Mouse (Mus musculus): ENCODE results near the gene Pmis2. TPM values are rescaled to one million over a fixed set of nuclear protein-coding genes. Genes with fewer than 3 reads are reported as not detected.

Gene Pmis2
- polyA plus RNA-seq, 1 experiment from 2014 or later, result not detected

DNA sequence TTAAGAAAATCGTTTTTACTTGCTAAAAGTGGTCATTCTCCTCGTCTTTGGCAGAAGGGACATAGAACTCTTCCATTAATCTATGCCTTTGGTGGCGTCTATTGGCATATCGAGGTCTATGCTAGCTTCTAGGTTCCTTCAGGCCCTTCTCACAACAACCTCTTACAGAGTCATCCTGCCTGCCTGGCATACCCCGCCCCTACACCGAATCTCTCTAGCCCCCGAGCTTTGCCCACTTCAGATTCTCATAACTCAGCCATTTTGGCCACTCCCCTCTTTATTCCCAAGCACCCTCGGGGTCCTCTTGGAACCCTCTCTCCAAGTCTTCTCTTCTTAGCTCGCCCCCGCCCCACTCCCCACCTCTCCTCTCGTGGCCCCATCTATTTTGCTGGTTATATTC lies 6.1 kb downstream of the Pmis2 start:
- peaks cover 3 to 11% of the 10 kb centered on the region in 2 experiments; a peak in 3 of 4 replicates for H3K4me1 ChIP-seq (ENCODE audit: control insufficient read depth in 2 of 2, insufficient read depth in 2 of 2, low read length in 2 of 2)
- H3K4me2 ChIP-seq (ENCODE audit: low read length), result peak overlapping the region; percentile 91
- 7% methylated on average over 11 of the region's 11 CpGs for WGBS
- no peaks in the 10 kb centered on the region for H3K9me3 ChIP-seq (ENCODE audit: control insufficient read depth, low read length)
- H3K36me3 ChIP-seq (ENCODE audit: control insufficient read depth, insufficient read depth, low read length), result peaks cover 24% of the 10 kb centered on the region
- H3K27me3 ChIP-seq (ENCODE audit: control insufficient read depth, insufficient read depth, low read length), result no peaks in the 10 kb centered on the region
- peak overlapping the region; percentile 78 for H3K9ac ChIP-seq (ENCODE audit: low read length)
- ATAC-seq (ENCODE audit: insufficient number of reproducible peaks, insufficient read depth, low FRiP score, low read depth), result no peak
- H3K4me3 ChIP-seq (ENCODE audit: control insufficient read depth in 1 of 2, insufficient read depth in 1 of 2, low read depth in 1 of 2, low read length in 2 of 2), result peak overlapping the region; percentile 59 to 82
- no peak overlapping the region; a peak in 1 of 4 replicates for H3K27ac ChIP-seq (replicated peaks in 1 of 2; ENCODE audit: control insufficient read depth in 1 of 2, insufficient read depth in 1 of 2, low read depth in 2 of 2, low read length in 2 of 2)

DNA sequence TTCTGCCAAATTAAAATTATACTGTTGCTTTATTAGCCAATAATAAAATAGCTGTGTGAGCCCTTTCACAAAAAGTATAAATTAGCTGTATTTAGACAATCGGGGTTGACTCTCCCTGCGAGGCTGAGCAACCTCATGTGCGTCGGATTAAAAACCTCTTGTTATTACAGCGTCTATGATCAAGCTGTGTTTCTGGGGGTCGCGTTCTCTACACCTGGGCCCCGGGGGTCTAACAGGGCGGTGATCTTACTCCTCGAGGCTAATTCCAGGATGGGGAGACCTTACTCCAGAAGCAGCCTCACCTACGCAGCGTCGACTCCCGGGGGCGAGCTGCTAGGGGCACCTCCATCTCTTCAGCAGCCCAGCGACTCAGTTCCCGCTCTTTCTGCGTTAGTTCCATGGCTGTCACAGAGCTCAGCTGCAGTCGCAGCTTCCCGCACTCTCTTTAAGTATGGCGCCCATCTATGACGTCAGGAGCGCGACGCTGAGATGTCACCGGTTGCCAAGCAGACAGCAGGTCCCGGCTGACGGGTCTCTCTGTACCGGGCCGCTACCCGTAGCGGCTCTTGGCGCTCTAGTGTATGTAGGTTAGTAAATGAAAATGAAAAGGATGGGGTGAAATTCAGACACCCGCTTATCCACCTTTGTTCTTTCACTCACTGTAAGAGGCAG lies 6.7 kb downstream of the Pmis2 start, which contains the start of gene Haus5:
TSS of gene Haus5 (minus strand) at position 466 of the 672 bp plus-strand sequence.
- 1% methylated on average over 34 of the region's 34 CpGs for WGBS
- peaks cover 3 to 11% of the 10 kb centered on the region in 2 experiments; a peak in 3 of 4 replicates for H3K4me1 ChIP-seq (ENCODE audit: control insufficient read depth in 2 of 2, insufficient read depth in 2 of 2, low read length in 2 of 2)
- peak within 1 kb of the TSS; percentile 59 to 82 for H3K4me3 ChIP-seq (ENCODE audit: control insufficient read depth in 1 of 2, insufficient read depth in 1 of 2, low read depth in 1 of 2, low read length in 2 of 2)
- H3K36me3 ChIP-seq (ENCODE audit: control insufficient read depth, insufficient read depth, low read length), result peaks cover 30% of the 10 kb centered on the region
- no peaks in the 10 kb centered on the region for H3K9me3 ChIP-seq (ENCODE audit: control insufficient read depth, low read length)
- H3K9ac ChIP-seq (ENCODE audit: low read length), result peak within 1 kb of the TSS; percentile 78
- H3K27me3 ChIP-seq (ENCODE audit: control insufficient read depth, insufficient read depth, low read length), result no peaks in the 10 kb centered on the region
- peak within 1 kb of the TSS; percentile 91 for H3K4me2 ChIP-seq (ENCODE audit: low read length)
- no peak within 1 kb of the TSS; a peak in 1 of 4 replicates for H3K27ac ChIP-seq (replicated peaks in 1 of 2; ENCODE audit: control insufficient read depth in 1 of 2, insufficient read depth in 1 of 2, low read depth in 2 of 2, low read length in 2 of 2)
- peak; percentile 81; the same call in 1 of the 2 replicates for ATAC-seq (ENCODE audit: insufficient number of reproducible peaks, insufficient read depth, low FRiP score, low read depth)

GRCm38 (mm10) chr7:30649591-30650540 lies 21.5 kb downstream of the Pmis2 start, which contains the start of gene Rbm42:
TSS of gene Rbm42 (minus strand) at chr7:30650317.
- Histone ChIP-seq H3K4me3 (ENCODE audit: control insufficient read depth in 1 of 2, insufficient read depth in 1 of 2, low read depth in 1 of 2, low read length in 2 of 2) (peak within 1 kb of the TSS; percentile 88 to 98), H3K27me3 (ENCODE audit: control insufficient read depth, insufficient read depth, low read length) (no peaks in the 10 kb centered on the region), H3K27ac (replicated peaks in 1 of 2; ENCODE audit: control insufficient read depth in 1 of 2, insufficient read depth in 1 of 2, low read depth in 2 of 2, low read length in 2 of 2) (peak within 1 kb of the TSS; percentile 8 to 70; a peak in 1 of 4 replicates), H3K36me3 (ENCODE audit: control insufficient read depth, insufficient read depth, low read length) (peaks cover 62% of the 10 kb centered on the region), H3K9me3 (ENCODE audit: control insufficient read depth, low read length) (no peaks in the 10 kb centered on the region), H3K4me1 (ENCODE audit: control insufficient read depth in 2 of 2, insufficient read depth in 2 of 2, low read length in 2 of 2) (peaks cover 0 to 9% of the 10 kb centered on the region in 2 experiments; a peak in 2 of 4 replicates), H3K9ac (ENCODE audit: low read length) (peak within 1 kb of the TSS; percentile 96), H3K4me2 (ENCODE audit: low read length) (peak within 1 kb of the TSS; percentile 96)
- 1% methylated on average over 59 of the region's 59 CpGs for WGBS
- peak; percentile 99 for ATAC-seq (ENCODE audit: insufficient number of reproducible peaks, insufficient read depth, low FRiP score, low read depth)

GRCm38 (mm10) chr7:30639083-30639482 lies 32.3 kb downstream of the Pmis2 start:
- no peak overlapping the region for H3K9ac ChIP-seq (ENCODE audit: low read length)
- H3K4me2 ChIP-seq (ENCODE audit: low read length), result no peak overlapping the region
- H3K27ac ChIP-seq (replicated peaks in 1 of 2; ENCODE audit: control insufficient read depth in 1 of 2, insufficient read depth in 1 of 2, low read depth in 2 of 2, low read length in 2 of 2), result peak overlapping the region; percentile 29 to 32; a peak in 2 of 4 replicates

DNA sequence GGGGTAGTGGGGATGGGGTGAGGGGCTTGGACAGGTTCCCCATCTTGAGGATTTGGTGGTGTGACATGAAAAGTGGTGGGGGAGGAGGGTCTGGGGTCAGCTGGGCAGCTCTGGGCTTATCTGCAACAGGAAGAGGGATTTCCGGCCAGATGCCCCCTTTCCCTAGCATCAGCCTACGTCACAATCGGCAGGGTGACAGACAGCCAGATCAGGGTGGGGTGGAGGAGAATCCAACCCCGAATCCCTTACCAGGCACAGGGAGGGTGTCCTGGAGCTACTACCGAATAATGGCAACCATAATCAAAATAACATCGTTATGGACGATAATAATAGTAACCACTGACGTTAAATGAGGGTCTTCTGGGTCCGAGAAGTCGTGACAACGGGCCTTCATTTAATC lies 35.0 kb downstream of the Pmis2 start:
- 15% methylated on average over 11 of the region's 11 CpGs for WGBS
- Histone ChIP-seq H3K9ac (ENCODE audit: low read length) (no peak overlapping the region), H3K36me3 (ENCODE audit: control insufficient read depth, insufficient read depth, low read length) (peaks cover 14% of the 10 kb centered on the region), H3K4me3 (ENCODE audit: control insufficient read depth in 1 of 2, insufficient read depth in 1 of 2, low read depth in 1 of 2, low read length in 2 of 2) (no peak overlapping the region), H3K27ac (replicated peaks in 1 of 2; ENCODE audit: control insufficient read depth in 1 of 2, insufficient read depth in 1 of 2, low read depth in 2 of 2, low read length in 2 of 2) (no peak overlapping the region), H3K4me1 (ENCODE audit: control insufficient read depth in 2 of 2, insufficient read depth in 2 of 2, low read length in 2 of 2) (peaks cover 18 to 19% of the 10 kb centered on the region in 2 experiments), H3K9me3 (ENCODE audit: control insufficient read depth, low read length) (no peaks in the 10 kb centered on the region), H3K4me2 (ENCODE audit: low read length) (peak overlapping the region; percentile 23; the same call in 1 of the 2 replicates), H3K27me3 (ENCODE audit: control insufficient read depth, insufficient read depth, low read length) (peaks cover 43% of the 10 kb centered on the region)
- no peak for ATAC-seq (ENCODE audit: insufficient number of reproducible peaks, insufficient read depth, low FRiP score, low read depth)

More at GRCm38 (mm10) chr7:30639083-30639482, 32.3 kb downstream of the Pmis2 start:
- Histone ChIP-seq H3K4me3 (ENCODE audit: control insufficient read depth in 1 of 2, insufficient read depth in 1 of 2, low read depth in 1 of 2, low read length in 2 of 2) (no peak overlapping the region), H3K4me1 (ENCODE audit: control insufficient read depth in 2 of 2, insufficient read depth in 2 of 2, low read length in 2 of 2) (peaks cover 17 to 19% of the 10 kb centered on the region in 2 experiments), H3K36me3 (ENCODE audit: control insufficient read depth, insufficient read depth, low read length) (peaks cover 41% of the 10 kb centered on the region), H3K27me3 (ENCODE audit: control insufficient read depth, insufficient read depth, low read length) (peaks cover 24% of the 10 kb centered on the region), H3K9me3 (ENCODE audit: control insufficient read depth, low read length) (no peaks in the 10 kb centered on the region)
- 14% methylated on average over 4 of the region's 4 CpGs for whole genome bisulfite sequencing
- 0 out of 2 replicates have a peak, but pooled peaks have one; percentile 4 for ATAC-seq (ENCODE audit: insufficient number of reproducible peaks, insufficient read depth, low FRiP score, low read depth)

- 6% methylated on average over 5 of the region's 5 CpGs for WGBS
- ATAC-seq (ENCODE audit: insufficient number of reproducible peaks, insufficient read depth, low FRiP score, low read depth), result no peak
- Histone ChIP-seq H3K27ac (replicated peaks in 1 of 2; ENCODE audit: control insufficient read depth in 1 of 2, insufficient read depth in 1 of 2, low read depth in 2 of 2, low read length in 2 of 2) (no peak within 1 kb of the TSS), H3K4me2 (ENCODE audit: low read length) (peak within 1 kb of the TSS; percentile 43), H3K4me3 (ENCODE audit: control insufficient read depth in 1 of 2, insufficient read depth in 1 of 2, low read depth in 1 of 2, low read length in 2 of 2) (peak within 1 kb of the TSS; percentile 14 to 19; a peak in 3 of 4 replicates), H3K9me3 (ENCODE audit: control insufficient read depth, low read length) (no peaks in the 10 kb centered on the region), H3K9ac (ENCODE audit: low read length) (no peak within 1 kb of the TSS), H3K27me3 (ENCODE audit: control insufficient read depth, insufficient read depth, low read length) (peaks cover 43% of the 10 kb centered on the region), H3K4me1 (ENCODE audit: control insufficient read depth in 2 of 2, insufficient read depth in 2 of 2, low read length in 2 of 2) (peaks cover 18 to 19% of the 10 kb centered on the region in 2 experiments), H3K36me3 (ENCODE audit: control insufficient read depth, insufficient read depth, low read length) (peaks cover 8% of the 10 kb centered on the region)
These were observed 35.7 kb downstream of the Pmis2 start, which contains the start of gene Etv2 for GRCm38 (mm10) chr7:30635752-30636151. TSS of gene Etv2 (minus strand) at chr7:30635852.

GRCm38 (mm10) chr7:30634621-30635020 lies 36.8 kb downstream of the Pmis2 start:
- 3% methylated on average over 20 of the region's 20 CpGs for WGBS
- ATAC-seq (ENCODE audit: insufficient number of reproducible peaks, insufficient read depth, low FRiP score, low read depth), result no peak
- Histone ChIP-seq H3K27ac (replicated peaks in 1 of 2; ENCODE audit: control insufficient read depth in 1 of 2, insufficient read depth in 1 of 2, low read depth in 2 of 2, low read length in 2 of 2) (no peak overlapping the region), H3K27me3 (ENCODE audit: control insufficient read depth, insufficient read depth, low read length) (peaks cover 43% of the 10 kb centered on the region), H3K4me3 (ENCODE audit: control insufficient read depth in 1 of 2, insufficient read depth in 1 of 2, low read depth in 1 of 2, low read length in 2 of 2) (peak overlapping the region; percentile 14 to 19; a peak in 3 of 4 replicates), H3K9me3 (ENCODE audit: control insufficient read depth, low read length) (no peaks in the 10 kb centered on the region), H3K4me1 (ENCODE audit: control insufficient read depth in 2 of 2, insufficient read depth in 2 of 2, low read length in 2 of 2) (peaks cover 17 to 18% of the 10 kb centered on the region in 2 experiments), H3K4me2 (ENCODE audit: low read length) (peak overlapping the region; percentile 43), H3K36me3 (ENCODE audit: control insufficient read depth, insufficient read depth, low read length) (no peaks in the 10 kb centered on the region), H3K9ac (ENCODE audit: low read length) (no peak overlapping the region)
